Mouse (Mus musculus) MN1 (cell line): ENCODE data around the gene Gbp2b.
A peak's percentile ranks its signal among the peaks of the same experiment; 100 is the strongest.
"Not testable (repeated sequence)": the region's sequence is repeated elsewhere in the genome, so short reads cannot be mapped to it uniquely, and the experiment has no call there.

Experiments
- DNase-seq: peaks from one replicate; pipeline ENCODE4 v3.0.0-alpha.2; 2016; ENCODE audit warnings: low spot score

The Gbp2b gene

GRCm38 (mm10) chr3:142620111-142620955 is 25.7 kb downstream of the Gbp2b start, which contains the start of gene Gbp2:
TSS of gene Gbp2 (plus strand) at chr3:142620602.
- peak; percentile 19 for DNase-seq

GRCm38 (mm10) chr3:142620956-142621562 is 26.4 kb downstream of the Gbp2b start:
- no peak for DNase-seq

- DNase-seq = no peak
Measured at GRCm38 (mm10) chr3:142630385-142630784, 35.7 kb downstream of the Gbp2b start.

- DNase-seq = no peak
Measured at GRCm38 (mm10) chr3:142640201-142640600, 45.6 kb downstream of the Gbp2b start.

GRCm38 (mm10) chr3:142645949-142646348 is 51.3 kb downstream of the Gbp2b start:
- DNase-seq = peak; percentile 48

GRCm38 (mm10) chr3:142647836-142648235 is 53.2 kb downstream of the Gbp2b start:
- DNase-seq = not testable (repeated sequence)

- DNase-seq = no peak
Measured at GRCm38 (mm10) chr3:142650205-142650604, 55.6 kb downstream of the Gbp2b start.

- DNase-seq = no peak
Measured at GRCm38 (mm10) chr3:142664723-142665122, 70.1 kb downstream of the Gbp2b start.
